Mouse (Mus musculus) hindbrain, embryonic 14.5 days (tissue): Measurements from ENCODE around the gene Prdm12. TPM values are rescaled to one million over a fixed set of nuclear protein-coding genes. Genes with fewer than 3 reads are reported as not detected.

ENCODE experiments used
- ATAC-seq: fragments of 200-750 bp; cut with Nextera tagmentation; 2 replicates; pipeline ENCODE4 v1.8.0; 2017; ENCODE audit warnings: moderate number of reproducible peaks, mild to moderate bottlenecking, moderate TSS enrichment, moderate library complexity; ENCODE audit not compliant: low FRiP score
- DNase-seq: peaks from one replicate; pipeline ENCODE4 v3.0.0-alpha.2; 2015; ENCODE audit warnings: low spot score
- H3K27ac ChIP-seq: fragments of 300-500 bp; sonication (generic); 2 replicates; pipeline ENCODE4 v1.5.1; 2014; ENCODE audit warnings: mild to moderate bottlenecking, moderate library complexity
- H3K27me3 ChIP-seq: fragments of 300-500 bp; sonication (generic); 2 replicates; pipeline ENCODE4 v1.6.1; 2014; ENCODE audit warnings: mild to moderate bottlenecking, low read length, mixed read lengths; ENCODE audit not compliant: control insufficient read depth, insufficient read depth
- H3K36me3 ChIP-seq: fragments of 300-500 bp; sonication (generic); replicated peaks from 2 replicates; pipeline ENCODE4 v1.6.1; 2014; ENCODE audit not compliant: control insufficient read depth, insufficient read depth
- H3K4me1 ChIP-seq: fragments of 300-500 bp; sonication (generic); replicated peaks from 2 replicates; pipeline ENCODE4 v1.6.1; 2014; ENCODE audit warnings: antibody characterized with exemption, low read length, mixed read lengths; ENCODE audit not compliant: control insufficient read depth, insufficient read depth
- H3K4me2 ChIP-seq: fragments of 300-500 bp; sonication (generic); replicated peaks from 2 replicates; pipeline ENCODE4 v1.6.1; 2014; ENCODE audit warnings: mild to moderate bottlenecking, moderate library complexity
- H3K4me3 ChIP-seq: fragments of 300-500 bp; sonication (generic); replicated peaks from 2 replicates; pipeline ENCODE4 v1.5.1; 2014; ENCODE audit warnings: mild to moderate bottlenecking, low read length
- H3K9ac ChIP-seq: fragments of 300-500 bp; sonication (generic); 2 replicates; pipeline ENCODE4 v1.6.1; 2014
- H3K9me3 ChIP-seq: fragments of 300-500 bp; sonication (generic); 2 replicates; pipeline ENCODE4 v1.6.1; 2016; ENCODE audit warnings: low read length; ENCODE audit not compliant: control insufficient read depth
- WGBS: fragments of 180-500 bp; shearing (Covaris S2); extraction: QIAGEN DNeasy Blood & Tissue Kit; methylation state at CpG from one replicate; pipeline ENCODE4 v1.1.7; 2014; 5-methylcytosine and 5-hydroxymethylcytosine counted together
- polyA plus RNA-seq: library from polyadenylated mRNA; unstranded; fragments of >200 nt; fragmentation: Nextera tagmentation; extraction: Ambion mirVana; gene quantifications from 2 replicates; pipeline ENCODE4 v1.2.1, GENCODE M21; 2014

Prdm12 gene
- 0.50 and 0.89 TPM in 2 replicates for polyA plus RNA-seq

GRCm38 (mm10) chr2:31639901-31640608 is at the start of gene Prdm12:
Prdm12 (plus strand) TSS chr2:31640037.
- DNase-seq: no peak
- WGBS: under 1% methylated on average over 41 of the region's 41 CpGs
- Histone ChIP-seq H3K36me3 (no peaks in the 10 kb centered on the region), H3K9ac (no peak within 1 kb of the TSS), H3K4me3 (peak within 1 kb of the TSS; percentile 13), H3K4me2 (peak within 1 kb of the TSS; percentile 28; the same call in 1 of the 2 replicates), H3K4me1 (peaks cover 24% of the 10 kb centered on the region), H3K27me3 (peaks cover 98% of the 10 kb centered on the region), H3K27ac (no peak within 1 kb of the TSS), H3K9me3 (no peaks in the 10 kb centered on the region)
- ATAC-seq: no peak

GRCm38 (mm10) chr2:31591799-31592484 is 47.9 kb upstream of the Prdm12 start:
- no peak overlapping the region for H3K27ac ChIP-seq
- no peak overlapping the region for H3K9ac ChIP-seq
- 89% methylated on average over 9 of the region's 9 CpGs for WGBS

GRCm38 (mm10) chr2:31607555-31607954 is 32.3 kb upstream of the Prdm12 start:
- H3K27me3 ChIP-seq: peaks cover 40% of the 10 kb centered on the region
- H3K9ac ChIP-seq: no peak overlapping the region
- H3K4me1 ChIP-seq: no peaks in the 10 kb centered on the region; the same call in 1 of the 2 replicates
- H3K36me3 ChIP-seq: peaks cover 91% of the 10 kb centered on the region
- H3K9me3 ChIP-seq: no peaks in the 10 kb centered on the region
- WGBS: 98% methylated on average over 1 of the region's 1 CpGs
- ATAC-seq (no peak), DNase-seq (no peak)
- H3K27ac ChIP-seq: no peak overlapping the region
- no peak overlapping the region for H3K4me3 ChIP-seq
- no peak overlapping the region for H3K4me2 ChIP-seq

More at GRCm38 (mm10) chr2:31591799-31592484, 47.9 kb upstream of the Prdm12 start:
- no peak overlapping the region for H3K4me3 ChIP-seq
- no peaks in the 10 kb centered on the region for H3K27me3 ChIP-seq
- H3K9me3 ChIP-seq: no peaks in the 10 kb centered on the region
- ATAC-seq (no peak), DNase-seq (no peak)
- peaks cover 33% of the 10 kb centered on the region for H3K36me3 ChIP-seq
- no peak overlapping the region for H3K4me2 ChIP-seq
- H3K4me1 ChIP-seq: no peaks in the 10 kb centered on the region

- Histone ChIP-seq H3K4me1 (no peaks in the 10 kb centered on the region; the same call in 1 of the 2 replicates), H3K36me3 (peaks cover 94% of the 10 kb centered on the region), H3K4me3 (no peak overlapping the region), H3K4me2 (no peak overlapping the region), H3K27ac (no peak overlapping the region), H3K9ac (no peak overlapping the region), H3K9me3 (no peaks in the 10 kb centered on the region), H3K27me3 (peaks cover 49% of the 10 kb centered on the region)
- peak; percentile 55 for DNase-seq
- 20% methylated on average over 7 of the region's 7 CpGs for WGBS
- peak; percentile 84; the same call in 1 of the 2 replicates for ATAC-seq
Measured at GRCm38 (mm10) chr2:31609859-31610261, 30.0 kb upstream of the Prdm12 start.

- H3K4me1 ChIP-seq: no peaks in the 10 kb centered on the region; the same call in 1 of the 2 replicates
- no peaks in the 10 kb centered on the region for H3K9me3 ChIP-seq
- H3K36me3 ChIP-seq: peaks cover 94% of the 10 kb centered on the region
- no peak for DNase-seq
- no peak overlapping the region for H3K9ac ChIP-seq
- ATAC-seq: no peak
- WGBS: 26% methylated on average over 4 of the region's 4 CpGs
- peaks cover 45% of the 10 kb centered on the region for H3K27me3 ChIP-seq
- H3K27ac ChIP-seq: no peak overlapping the region
- no peak overlapping the region for H3K4me2 ChIP-seq
- H3K4me3 ChIP-seq: no peak overlapping the region
Measured at GRCm38 (mm10) chr2:31610922-31611321, 28.9 kb upstream of the Prdm12 start.

- no peak overlapping the region for H3K4me3 ChIP-seq
- DNase-seq (no peak), ATAC-seq (no peak)
- WGBS: 77% methylated on average over 8 of the region's 8 CpGs
- no peak overlapping the region for H3K27ac ChIP-seq
- H3K36me3 ChIP-seq: peaks cover 93% of the 10 kb centered on the region
- H3K27me3 ChIP-seq: peaks cover 40% of the 10 kb centered on the region
- no peaks in the 10 kb centered on the region; the same call in 1 of the 2 replicates for H3K4me1 ChIP-seq
- no peak overlapping the region for H3K9ac ChIP-seq
- no peaks in the 10 kb centered on the region for H3K9me3 ChIP-seq
- no peak overlapping the region for H3K4me2 ChIP-seq
Measured at GRCm38 (mm10) chr2:31611400-31611799, 28.4 kb upstream of the Prdm12 start.

GRCm38 (mm10) chr2:31612627-31613026 is 27.2 kb upstream of the Prdm12 start:
- Histone ChIP-seq H3K27me3 (peaks cover 34% of the 10 kb centered on the region), H3K4me2 (no peak overlapping the region), H3K4me1 (no peaks in the 10 kb centered on the region; the same call in 1 of the 2 replicates), H3K9ac (no peak overlapping the region), H3K27ac (no peak overlapping the region), H3K4me3 (no peak overlapping the region), H3K36me3 (peaks cover 89% of the 10 kb centered on the region), H3K9me3 (no peaks in the 10 kb centered on the region)
- 84% methylated on average over 6 of the region's 6 CpGs for WGBS
- DNase-seq (no peak), ATAC-seq (no peak)

- DNase-seq (no peak), ATAC-seq (no peak)
- peaks cover 30% of the 10 kb centered on the region; the same call in 1 of the 2 replicates for H3K27me3 ChIP-seq
- H3K27ac ChIP-seq: no peak overlapping the region
- H3K9ac ChIP-seq: no peak overlapping the region
- WGBS: 83% methylated on average over 7 of the region's 7 CpGs
- peaks cover 82% of the 10 kb centered on the region for H3K36me3 ChIP-seq
- no peaks in the 10 kb centered on the region for H3K9me3 ChIP-seq
- H3K4me2 ChIP-seq: no peak overlapping the region
- no peak overlapping the region for H3K4me3 ChIP-seq
- H3K4me1 ChIP-seq: peaks cover 7% of the 10 kb centered on the region
Measured at GRCm38 (mm10) chr2:31613781-31614180, 26.1 kb upstream of the Prdm12 start.

GRCm38 (mm10) chr2:31618484-31619161 is 21.2 kb upstream of the Prdm12 start:
- H3K4me3 ChIP-seq: no peak overlapping the region
- no peaks in the 10 kb centered on the region for H3K9me3 ChIP-seq
- no peak overlapping the region for H3K27ac ChIP-seq
- no peak overlapping the region for H3K4me2 ChIP-seq
- DNase-seq (peak; percentile 43), ATAC-seq (0 out of 2 replicates have a peak, but pooled peaks have one; percentile 53)
- peaks cover 9% of the 10 kb centered on the region for H3K4me1 ChIP-seq
- WGBS: 59% methylated on average over 14 of the region's 14 CpGs
- H3K27me3 ChIP-seq: peaks cover 14% of the 10 kb centered on the region; the same call in 1 of the 2 replicates
- H3K9ac ChIP-seq: no peak overlapping the region
- peaks cover 36% of the 10 kb centered on the region for H3K36me3 ChIP-seq
